Mouse (Mus musculus) liver, embryonic 13.5 days (tissue): ENCODE data around the gene Cdh10. TPM values are rescaled to one million over a fixed set of nuclear protein-coding genes. Genes with fewer than 3 reads are reported as not detected.

Experiments
- ATAC-seq: fragments of 200-750 bp; cut with Nextera tagmentation; 2 replicates; pipeline ENCODE4 v1.8.0; 2017; ENCODE audit warnings: low read depth, mild to moderate bottlenecking, moderate number of reproducible peaks, moderate library complexity
- DNase-seq: peaks from one replicate; pipeline ENCODE4 v3.0.0; 2022
- H3K27ac ChIP-seq: fragments of 300-500 bp; sonication (generic); 2 replicates; pipeline ENCODE4 v1.5.1; 2015; ENCODE audit warnings: moderate library complexity, mild to moderate bottlenecking, inconsistent platforms
- H3K27me3 ChIP-seq: fragments of 300-500 bp; sonication (generic); 2 replicates; pipeline ENCODE4 v1.6.1; 2015; ENCODE audit warnings: mild to moderate bottlenecking, inconsistent platforms
- H3K36me3 ChIP-seq: fragments of 300-500 bp; sonication (generic); 2 replicates; pipeline ENCODE4 v1.6.1; 2015; ENCODE audit warnings: mild to moderate bottlenecking, inconsistent platforms
- H3K4me1 ChIP-seq: fragments of 300-500 bp; sonication (generic); replicated peaks from 2 replicates; pipeline ENCODE4 v1.6.1; 2015; ENCODE audit warnings: inconsistent platforms
- H3K4me2 ChIP-seq: fragments of 300-500 bp; sonication (generic); 2 replicates; pipeline ENCODE4 v1.6.1; 2015; ENCODE audit warnings: inconsistent platforms, mild to moderate bottlenecking, moderate library complexity
- H3K4me3 ChIP-seq: fragments of 300-500 bp; sonication (generic); replicated peaks from 2 replicates; pipeline ENCODE4 v1.5.1; 2015; ENCODE audit warnings: mild to moderate bottlenecking, inconsistent platforms
- H3K9ac ChIP-seq: fragments of 300-500 bp; sonication (generic); 2 replicates; pipeline ENCODE4 v1.6.1; 2015; ENCODE audit warnings: mild to moderate bottlenecking, inconsistent platforms
- H3K9me3 ChIP-seq: fragments of 300-500 bp; sonication (generic); replicated peaks from 2 replicates; pipeline ENCODE4 v1.6.1; 2016; ENCODE audit warnings: inconsistent platforms
- WGBS: fragments of 180-500 bp; shearing (Covaris S2); methylation state at CpG from one replicate; pipeline ENCODE4 v1.1.7; 2015; ENCODE audit not compliant: insufficient replicate concordance; 5-methylcytosine and 5-hydroxymethylcytosine counted together
- polyA plus RNA-seq: library from polyadenylated mRNA; unstranded; fragments of >200 nt; fragmentation: Nextera tagmentation; extraction: Ambion mirVana; gene quantifications from 2 replicates; pipeline ENCODE4 v1.2.1, GENCODE M21; 2015

Gene Cdh10
- polyA plus RNA-seq, 1 experiment from 2014 or later: 0.12 TPM

DNA sequence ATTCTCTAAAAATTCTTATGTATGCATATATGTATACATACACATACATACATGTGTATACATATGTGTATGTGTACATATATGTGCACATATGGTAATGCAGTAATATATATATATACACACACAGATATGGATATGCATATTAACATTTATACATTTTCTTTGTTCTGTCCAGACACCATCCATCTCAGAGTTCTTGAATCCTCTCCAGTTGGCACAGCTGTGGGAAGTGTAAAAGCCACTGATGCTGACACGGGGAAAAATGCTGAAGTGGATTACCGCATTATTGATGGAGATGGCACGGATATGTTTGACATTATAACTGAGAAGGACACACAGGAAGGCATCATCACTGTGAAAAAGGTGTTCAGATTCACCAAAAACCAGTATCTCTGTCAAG, 166.1 kb downstream of the Cdh10 start:
- 82% methylated on average over 3 of the region's 3 CpGs for WGBS
- Histone ChIP-seq H3K9me3 (no peaks in the 10 kb centered on the region), H3K4me2 (no peak overlapping the region), H3K27me3 (no peaks in the 10 kb centered on the region), H3K36me3 (no peaks in the 10 kb centered on the region), H3K4me3 (no peak overlapping the region), H3K9ac (no peak overlapping the region), H3K4me1 (no peaks in the 10 kb centered on the region), H3K27ac (no peak overlapping the region)
- ATAC-seq (no peak), DNase-seq (no peak)

DNA sequence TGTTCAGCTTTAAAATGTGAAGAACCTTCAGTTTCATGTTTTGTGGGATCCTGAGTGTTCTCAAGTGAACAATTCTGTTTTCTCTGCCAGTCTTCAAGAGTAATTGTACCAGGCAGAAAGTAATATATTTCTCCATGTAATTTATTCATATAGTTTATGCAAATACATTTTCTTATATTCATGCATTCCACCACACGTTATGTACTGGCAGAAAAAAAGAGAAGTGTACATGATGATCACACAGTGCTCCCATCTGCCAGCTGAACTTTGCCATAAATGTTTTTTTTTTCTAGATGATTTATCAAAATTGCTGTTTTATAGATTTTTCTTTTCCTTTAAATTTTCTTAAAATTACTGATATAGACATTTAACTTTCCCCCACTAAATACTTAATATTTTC, 168.9 kb downstream of the Cdh10 start:
- H3K27me3 ChIP-seq: no peaks in the 10 kb centered on the region
- no peak overlapping the region for H3K4me3 ChIP-seq
- H3K27ac ChIP-seq: no peak overlapping the region
- no peak for DNase-seq
- WGBS: 68% methylated on average over 1 of the region's 1 CpGs
- H3K4me2 ChIP-seq: no peak overlapping the region
- H3K9ac ChIP-seq: no peak overlapping the region
- no peaks in the 10 kb centered on the region for H3K4me1 ChIP-seq
- no peak for ATAC-seq
- H3K36me3 ChIP-seq: no peaks in the 10 kb centered on the region
- H3K9me3 ChIP-seq: no peaks in the 10 kb centered on the region

DNA sequence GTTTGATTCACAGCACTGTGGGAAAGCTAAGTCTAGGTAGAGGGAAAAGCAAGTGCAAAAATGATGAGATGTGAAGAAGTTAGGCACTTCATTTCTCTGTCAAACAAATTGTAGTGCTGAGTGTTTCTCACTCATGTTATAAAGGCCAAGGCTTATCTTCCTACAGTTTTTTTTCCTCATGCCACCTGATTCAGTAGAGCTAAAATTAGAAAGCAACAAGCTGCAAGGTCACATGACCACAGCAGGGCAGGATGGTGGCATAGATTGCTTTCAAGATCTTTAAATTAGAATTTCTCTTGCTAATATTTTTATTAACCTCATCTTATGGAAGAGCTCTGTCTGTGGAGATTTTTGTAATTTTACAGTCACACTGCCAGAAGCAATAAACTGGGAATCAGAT, 174.8 kb downstream of the Cdh10 start:
- no peak overlapping the region for H3K27ac ChIP-seq
- H3K4me3 ChIP-seq: no peak overlapping the region
- H3K4me1 ChIP-seq: no peaks in the 10 kb centered on the region
- H3K4me2 ChIP-seq: no peak overlapping the region
- no peaks in the 10 kb centered on the region for H3K36me3 ChIP-seq
- H3K9me3 ChIP-seq: no peaks in the 10 kb centered on the region
- DNase-seq (no peak), ATAC-seq (no peak)
- H3K27me3 ChIP-seq: no peaks in the 10 kb centered on the region
- no peak overlapping the region for H3K9ac ChIP-seq

DNA sequence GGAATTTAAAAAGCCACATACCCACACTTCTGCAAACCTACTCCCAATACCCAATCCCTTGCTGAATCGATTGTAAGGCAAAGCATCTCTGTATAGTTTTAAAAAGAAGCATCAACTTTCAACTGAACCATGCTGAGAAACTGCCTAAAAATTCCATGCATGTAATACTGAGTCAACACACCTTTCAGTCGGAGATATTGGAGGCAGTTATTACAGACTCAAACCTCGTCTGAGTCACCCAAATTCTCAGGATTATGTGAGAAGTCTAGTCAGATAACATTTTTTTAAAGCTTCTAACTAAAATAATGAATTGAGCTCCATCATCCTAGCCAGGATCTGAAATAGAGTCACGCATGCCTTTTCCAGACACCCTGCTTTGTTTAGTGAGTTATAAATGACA, 175.5 kb downstream of the Cdh10 start:
- Histone ChIP-seq H3K4me3 (no peak overlapping the region), H3K27ac (no peak overlapping the region), H3K36me3 (no peaks in the 10 kb centered on the region), H3K27me3 (no peaks in the 10 kb centered on the region), H3K4me1 (no peaks in the 10 kb centered on the region), H3K4me2 (no peak overlapping the region), H3K9ac (no peak overlapping the region), H3K9me3 (no peaks in the 10 kb centered on the region)
- no peak for ATAC-seq
- no peak for DNase-seq
- 53% methylated on average over 4 of the region's 4 CpGs for WGBS

DNA sequence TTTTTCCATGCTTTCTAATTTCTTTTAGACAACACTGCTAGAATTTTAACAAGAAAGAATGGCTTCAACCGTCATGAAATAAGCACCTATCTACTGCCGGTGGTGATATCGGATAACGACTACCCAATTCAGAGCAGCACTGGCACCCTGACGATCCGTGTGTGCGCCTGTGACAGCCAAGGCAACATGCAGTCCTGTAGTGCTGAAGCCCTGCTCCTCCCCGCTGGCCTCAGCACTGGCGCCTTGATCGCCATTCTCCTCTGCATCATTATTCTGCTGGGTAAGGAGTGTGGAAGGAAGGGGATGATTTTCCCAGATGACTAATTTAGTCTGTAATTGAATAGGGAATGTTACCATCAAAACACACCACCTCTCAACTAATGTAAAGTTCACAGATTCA, 192.1 kb downstream of the Cdh10 start:
- 77% methylated on average over 10 of the region's 10 CpGs for WGBS
- Histone ChIP-seq H3K27me3 (no peaks in the 10 kb centered on the region), H3K9me3 (no peaks in the 10 kb centered on the region), H3K4me2 (no peak overlapping the region), H3K36me3 (no peaks in the 10 kb centered on the region), H3K27ac (no peak overlapping the region), H3K4me3 (no peak overlapping the region), H3K4me1 (no peaks in the 10 kb centered on the region), H3K9ac (no peak overlapping the region)
- ATAC-seq (no peak), DNase-seq (no peak)

DNA sequence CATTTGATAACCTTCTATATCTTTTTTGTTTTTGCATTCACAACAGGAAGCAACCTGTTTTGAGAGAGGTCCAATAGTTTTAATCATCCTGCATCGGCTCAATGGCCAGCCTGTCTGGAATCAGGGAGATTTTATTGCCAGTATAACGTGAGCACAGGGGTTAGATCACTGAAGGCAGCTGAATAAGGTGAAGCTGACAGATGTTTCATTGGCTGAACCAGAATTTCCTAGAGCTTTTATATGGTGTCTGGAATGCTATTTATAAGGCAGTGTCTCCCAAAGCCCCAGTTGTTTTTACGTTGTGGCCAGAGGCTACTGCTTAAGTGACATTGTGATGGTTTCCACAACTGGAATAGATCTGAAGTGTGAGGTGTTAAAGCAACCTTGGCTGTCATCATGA, 214.2 kb downstream of the Cdh10 start:
- Histone ChIP-seq H3K4me1 (no peaks in the 10 kb centered on the region), H3K27me3 (no peaks in the 10 kb centered on the region), H3K4me3 (no peak overlapping the region), H3K9me3 (no peaks in the 10 kb centered on the region), H3K27ac (no peak overlapping the region), H3K4me2 (no peak overlapping the region), H3K36me3 (no peaks in the 10 kb centered on the region), H3K9ac (no peak overlapping the region)
- WGBS: 56% methylated on average over 3 of the region's 3 CpGs
- no peak for DNase-seq
- no peak for ATAC-seq

DNA sequence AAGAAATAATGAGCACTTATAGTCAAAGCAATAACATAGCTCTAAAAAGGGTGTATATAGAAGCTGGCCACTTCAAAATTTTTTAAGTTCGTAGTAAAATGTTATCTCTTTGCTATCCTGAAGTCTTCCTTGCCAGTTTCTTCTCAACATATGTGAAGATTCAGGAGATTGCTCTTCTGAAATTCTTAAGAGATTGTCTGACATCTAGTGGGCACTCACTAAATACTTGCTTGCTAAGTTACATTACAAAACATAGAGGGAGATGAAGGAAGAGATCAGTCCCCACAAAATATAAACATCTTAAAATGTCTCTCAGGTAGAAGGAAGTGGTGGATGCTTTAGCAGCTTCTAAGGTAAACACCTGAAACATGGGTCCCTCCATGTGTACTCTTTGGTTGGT, 221.3 kb downstream of the Cdh10 start:
- no peaks in the 10 kb centered on the region for H3K36me3 ChIP-seq
- 53% methylated on average over 1 of the region's 1 CpGs for WGBS
- H3K4me3 ChIP-seq: no peak overlapping the region
- H3K27me3 ChIP-seq: no peaks in the 10 kb centered on the region
- H3K9ac ChIP-seq: no peak overlapping the region
- H3K4me1 ChIP-seq: no peaks in the 10 kb centered on the region
- no peak overlapping the region for H3K4me2 ChIP-seq
- H3K9me3 ChIP-seq: no peaks in the 10 kb centered on the region
- DNase-seq (no peak), ATAC-seq (no peak)
- no peak overlapping the region for H3K27ac ChIP-seq
